Mouse (Mus musculus): ENCODE data around the gene Magi2. TPM values are rescaled to one million over a fixed set of nuclear protein-coding genes. Genes with fewer than 3 reads are reported as not detected.
"Not testable (repeated sequence)": the region's sequence is repeated elsewhere in the genome, so short reads cannot be mapped to it uniquely, and the experiment has no call there.

Gene Magi2
- polyA plus RNA-seq, 1 experiment from 2014 or later = 20.2 TPM

- WGBS = 91% methylated on average over 3 of the region's 3 CpGs
- H3K4me1 ChIP-seq = no peaks in the 10 kb centered on the region
Observed at GRCm38 (mm10) chr5:20692230-20692629, 1465.4 kb downstream of the Magi2 start.

GRCm38 (mm10) chr5:20699116-20699515, 1472.3 kb downstream of the Magi2 start:
- Histone ChIP-seq H3K9ac (replicated peaks) (no peak overlapping the region), H3K4me2 (replicated peaks) (no peak overlapping the region), H3K9me3 (no peaks in the 10 kb centered on the region), H3K27ac (replicated peaks) (no peak overlapping the region), H3K27me3 (no peaks in the 10 kb centered on the region), H3K36me3 (no peaks in the 10 kb centered on the region), H3K4me3 (no peak overlapping the region), H3K4me1 (peaks cover 5% of the 10 kb centered on the region; the same call in 1 of the 2 replicates)
- 88% methylated on average over 5 of the region's 5 CpGs for WGBS
- ATAC-seq (ENCODE audit: low FRiP score, low read depth) = no peak

More at GRCm38 (mm10) chr5:20692230-20692629, 1465.4 kb downstream of the Magi2 start:
- Histone ChIP-seq H3K4me2 (replicated peaks) (no peak overlapping the region), H3K36me3 (peaks cover 3% of the 10 kb centered on the region; the same call in 1 of the 2 replicates), H3K9ac (replicated peaks) (no peak overlapping the region), H3K27me3 (no peaks in the 10 kb centered on the region), H3K9me3 (peaks cover 9% of the 10 kb centered on the region), H3K27ac (replicated peaks) (no peak overlapping the region), H3K4me3 (no peak overlapping the region)
- no peak for ATAC-seq (ENCODE audit: low FRiP score, low read depth)

GRCm38 (mm10) chr5:20701483-20702421, 1474.9 kb downstream of the Magi2 start:
- Histone ChIP-seq H3K9ac (replicated peaks) (peak overlapping the region; percentile 93), H3K27me3 (no peaks in the 10 kb centered on the region), H3K9me3 (no peaks in the 10 kb centered on the region), H3K36me3 (no peaks in the 10 kb centered on the region), H3K27ac (replicated peaks) (peak overlapping the region; percentile 98), H3K4me1 (peaks cover 5% of the 10 kb centered on the region; the same call in 1 of the 2 replicates), H3K4me2 (replicated peaks) (peak overlapping the region; percentile 80), H3K4me3 (peak overlapping the region; percentile 72)
- WGBS = under 1% methylated on average over 55 of the region's 57 CpGs
- peak; percentile 96 for ATAC-seq (ENCODE audit: low FRiP score, low read depth)

- Histone ChIP-seq H3K9ac (replicated peaks) (peak overlapping the region; percentile 93), H3K27me3 (no peaks in the 10 kb centered on the region), H3K27ac (replicated peaks) (peak overlapping the region; percentile 98), H3K4me2 (replicated peaks) (peak overlapping the region; percentile 80), H3K4me1 (peaks cover 5% of the 10 kb centered on the region; the same call in 1 of the 2 replicates), H3K36me3 (no peaks in the 10 kb centered on the region), H3K4me3 (peak overlapping the region; percentile 72), H3K9me3 (no peaks in the 10 kb centered on the region)
- ATAC-seq (ENCODE audit: low FRiP score, low read depth) = peak; percentile 34
- WGBS = under 1% methylated on average over 56 of the region's 57 CpGs
Observed at GRCm38 (mm10) chr5:20702480-20703303, 1475.9 kb downstream of the Magi2 start.

GRCm38 (mm10) chr5:20703304-20703700, 1476.5 kb downstream of the Magi2 start:
- H3K4me3 ChIP-seq = peak overlapping the region; percentile 72; the same call in 1 of the 2 replicates
- H3K4me2 ChIP-seq (replicated peaks) = peak overlapping the region; percentile 80
- H3K4me1 ChIP-seq = peaks cover 5% of the 10 kb centered on the region; the same call in 1 of the 2 replicates
- H3K27ac ChIP-seq (replicated peaks) = no peak overlapping the region
- WGBS = 57% methylated on average over 5 of the region's 5 CpGs
- ATAC-seq (ENCODE audit: low FRiP score, low read depth) = no peak
- no peak overlapping the region for H3K9ac ChIP-seq (replicated peaks)
- no peaks in the 10 kb centered on the region for H3K27me3 ChIP-seq
- no peaks in the 10 kb centered on the region for H3K36me3 ChIP-seq
- no peaks in the 10 kb centered on the region for H3K9me3 ChIP-seq

GRCm38 (mm10) chr5:20703971-20704575, 1477.2 kb downstream of the Magi2 start:
- Histone ChIP-seq H3K4me2 (replicated peaks) (no peak overlapping the region), H3K27me3 (no peaks in the 10 kb centered on the region), H3K4me3 (no peak overlapping the region), H3K36me3 (no peaks in the 10 kb centered on the region), H3K4me1 (peaks cover 5% of the 10 kb centered on the region; the same call in 1 of the 2 replicates), H3K9ac (replicated peaks) (no peak overlapping the region), H3K9me3 (no peaks in the 10 kb centered on the region), H3K27ac (replicated peaks) (no peak overlapping the region)
- WGBS = 81% methylated on average over 13 of the region's 13 CpGs
- ATAC-seq (ENCODE audit: low FRiP score, low read depth) = no peak

GRCm38 (mm10) chr5:20704886-20705285, 1478.0 kb downstream of the Magi2 start:
- WGBS = 62% methylated on average over 4 of the region's 4 CpGs
- H3K9me3 ChIP-seq = no peaks in the 10 kb centered on the region
- no peak for ATAC-seq (ENCODE audit: low FRiP score, low read depth)
- no peak overlapping the region for H3K4me3 ChIP-seq
- H3K9ac ChIP-seq (replicated peaks) = no peak overlapping the region
- no peak overlapping the region for H3K27ac ChIP-seq (replicated peaks)
- H3K4me1 ChIP-seq = peaks cover 5% of the 10 kb centered on the region; the same call in 1 of the 2 replicates
- H3K36me3 ChIP-seq = no peaks in the 10 kb centered on the region
- H3K4me2 ChIP-seq (replicated peaks) = no peak overlapping the region
- H3K27me3 ChIP-seq = no peaks in the 10 kb centered on the region

- WGBS = 92% methylated on average over 13 of the region's 18 CpGs
- H3K27me3 ChIP-seq; H3K4me1 ChIP-seq; H3K36me3 ChIP-seq; H3K4me2 ChIP-seq (replicated peaks); H3K4me3 ChIP-seq; ATAC-seq (ENCODE audit: low FRiP score, low read depth); H3K9ac ChIP-seq (replicated peaks); H3K27ac ChIP-seq (replicated peaks); H3K9me3 ChIP-seq: not testable (repeated sequence)
Observed at GRCm38 (mm10) chr5:20706322-20707282, 1479.8 kb downstream of the Magi2 start.

GRCm38 (mm10) chr5:20710845-20711244, 1484.0 kb downstream of the Magi2 start:
- 81% methylated on average over 6 of the region's 6 CpGs for WGBS
- H3K9ac ChIP-seq (replicated peaks) = not testable (repeated sequence)

GRCm38 (mm10) chr5:20714619-20715018, 1487.8 kb downstream of the Magi2 start:
- not testable (repeated sequence) for H3K9ac ChIP-seq (replicated peaks); H3K27me3 ChIP-seq; H3K27ac ChIP-seq (replicated peaks); H3K4me2 ChIP-seq (replicated peaks); H3K9me3 ChIP-seq; H3K4me1 ChIP-seq; H3K36me3 ChIP-seq; H3K4me3 ChIP-seq; ATAC-seq (ENCODE audit: low FRiP score, low read depth)
- WGBS = 81% methylated on average over 1 of the region's 1 CpGs

More at GRCm38 (mm10) chr5:20710845-20711244, 1484.0 kb downstream of the Magi2 start:
- H3K27ac ChIP-seq (replicated peaks); H3K4me1 ChIP-seq; H3K4me3 ChIP-seq; H3K4me2 ChIP-seq (replicated peaks); H3K36me3 ChIP-seq; ATAC-seq (ENCODE audit: low FRiP score, low read depth); H3K27me3 ChIP-seq; H3K9me3 ChIP-seq: not testable (repeated sequence)

GRCm38 (mm10) chr5:20715980-20716379, 1489.1 kb downstream of the Magi2 start:
- not testable (repeated sequence) for H3K4me1 ChIP-seq; H3K4me3 ChIP-seq; ATAC-seq (ENCODE audit: low FRiP score, low read depth); H3K9ac ChIP-seq (replicated peaks); H3K36me3 ChIP-seq; H3K4me2 ChIP-seq (replicated peaks); H3K9me3 ChIP-seq; H3K27me3 ChIP-seq; H3K27ac ChIP-seq (replicated peaks)
- 92% methylated on average over 6 of the region's 6 CpGs for WGBS

Measured in midbrain, embryonic 12.5 days (tissue).